Comparison of ENCODE assay signal across 8 mouse cellular contexts in genomic region chr1:46852216-46852599, GRCm38 (mm10). TPM values are rescaled to one million over a fixed set of nuclear protein-coding genes. Genes with fewer than 3 reads are reported as not detected.
DNase-seq lines count a peak whose midpoint lies in the region; ATAC-seq and TF ChIP-seq lines count a peak whose summit lies in the region.

No protein-coding gene starts in this region.

- H3K9me3 ChIP-seq in heart, embryonic 13.5 days = no peaks in the 10 kb centered on the region
- H3K9me3 ChIP-seq in ES-E14 (ENCODE audit: control insufficient read depth, insufficient read depth, low read depth, low read length) = no peaks in the 10 kb centered on the region
- no peaks in the 10 kb centered on the region for H3K9me3 ChIP-seq in heart, embryonic 16.5 days (replicated peaks; ENCODE audit: control insufficient read depth, low read length)
- no peaks in the 10 kb centered on the region for H3K9me3 ChIP-seq in liver, postnatal 0 days (ENCODE audit: low read length)

- no peak for ATAC-seq in heart, embryonic 13.5 days (ENCODE audit: extremely low read depth, insufficient number of reproducible peaks, low FRiP score, low TSS enrichment)
- no peak for ATAC-seq in heart, embryonic 16.5 days (replicated peaks; ENCODE audit: extremely low read depth, insufficient read depth, low FRiP score)
- ATAC-seq in liver, postnatal 0 days = no peak

- no peak for DNase-seq in heart, adult 9 months (ENCODE audit: low spot score in 2 of 2)
- DNase-seq in ES-E14 (ENCODE audit: low read depth, low spot score) = no peak
- DNase-seq in liver, postnatal 0 days = no peak
- no peak for DNase-seq in testis, postnatal 10 days (ENCODE audit: low spot score)
- DNase-seq in cerebellum, adult 18-20 months = no peak
- DNase-seq in layer of hippocampus, postnatal 36 days = no peak

- H3K9ac ChIP-seq in heart, embryonic 13.5 days = peak overlapping the region; percentile 100
- peak overlapping the region; percentile 97 for H3K9ac ChIP-seq in ES-E14 (ENCODE audit: insufficient read depth, low read depth, low read length, poor library complexity, severe bottlenecking)
- peak overlapping the region; percentile 97 for H3K9ac ChIP-seq in heart, embryonic 16.5 days (ENCODE audit: low read length)
- H3K9ac ChIP-seq in liver, postnatal 0 days (replicated peaks) = peak overlapping the region; percentile 96

- TF ChIP-seq CTCF in liver, postnatal 0 days (IDR thresholded peaks at IDR 0.05; ENCODE audit: low read depth) = no peak

- peak overlapping the region; percentile 80 for H3K4me2 ChIP-seq in heart, embryonic 13.5 days
- peak overlapping the region; percentile 77 for H3K4me2 ChIP-seq in heart, embryonic 16.5 days (ENCODE audit: low read depth, low read length)
- peak overlapping the region; percentile 91 for H3K4me2 ChIP-seq in liver, postnatal 0 days (ENCODE audit: low read depth, low read length)

- H3K27ac ChIP-seq in heart, embryonic 13.5 days (replicated peaks) = peak overlapping the region; percentile 99
- peak overlapping the region; percentile 94; the same call in 1 of the 2 replicates for H3K27ac ChIP-seq in ES-E14 (ENCODE audit: insufficient read depth, low read depth, low read length, poor library complexity, severe bottlenecking)
- peak overlapping the region; percentile 99 for H3K27ac ChIP-seq in heart, embryonic 16.5 days (ENCODE audit: low read length)
- peak overlapping the region; percentile 99 for H3K27ac ChIP-seq in liver, postnatal 0 days (ENCODE audit: low read depth)

- H3K36me3 ChIP-seq in heart, embryonic 13.5 days = no peaks in the 10 kb centered on the region
- no peaks in the 10 kb centered on the region for H3K36me3 ChIP-seq in ES-E14 (ENCODE audit: control insufficient read depth, insufficient read depth, low read length, poor library complexity, severe bottlenecking)
- no peaks in the 10 kb centered on the region for H3K36me3 ChIP-seq in heart, embryonic 16.5 days (ENCODE audit: control insufficient read depth, insufficient read depth)
- no peaks in the 10 kb centered on the region for H3K36me3 ChIP-seq in liver, postnatal 0 days (replicated peaks; ENCODE audit: insufficient read depth, low read length)

- peaks cover 27% of the 10 kb centered on the region for H3K4me1 ChIP-seq in heart, embryonic 13.5 days
- peaks cover 0 to 2% of the 10 kb centered on the region in 2 experiments; a peak in 1 of 4 replicates for H3K4me1 ChIP-seq in ES-E14 (ENCODE audit: control insufficient read depth in 2 of 2, insufficient read depth in 2 of 2, low read length in 2 of 2, poor library complexity in 1 of 2)
- H3K4me1 ChIP-seq in heart, embryonic 16.5 days (ENCODE audit: control insufficient read depth, insufficient read depth, low read length) = peaks cover 14% of the 10 kb centered on the region
- H3K4me1 ChIP-seq in liver, postnatal 0 days (ENCODE audit: insufficient read depth) = peaks cover 6% of the 10 kb centered on the region

- WGBS in heart, embryonic 13.5 days = 1% methylated on average over 4 of the region's 4 CpGs
- under 1% methylated on average over 4 of the region's 4 CpGs for WGBS in heart, embryonic 16.5 days
- WGBS in liver, postnatal 0 days (ENCODE audit: insufficient replicate concordance) = 3% methylated on average over 4 of the region's 4 CpGs

- H3K27me3 ChIP-seq in heart, embryonic 13.5 days (replicated peaks) = no peaks in the 10 kb centered on the region
- no peaks in the 10 kb centered on the region for H3K27me3 ChIP-seq in heart, embryonic 16.5 days (ENCODE audit: control insufficient read depth, insufficient read depth, low read length)
- no peaks in the 10 kb centered on the region for H3K27me3 ChIP-seq in liver, postnatal 0 days (ENCODE audit: insufficient read depth, low read length)

- in situ Hi-C loops in ES-E14 (cut with MboI; ENCODE audit: low sequenced_read_pairs in 2 of 2, unreplicated experiment in 2 of 2) = no loop called here

- H3K4me3 ChIP-seq in heart, embryonic 13.5 days = peak overlapping the region; percentile 97
- H3K4me3 ChIP-seq in ES-E14 (ENCODE audit: insufficient read depth in 1 of 2, low read depth in 1 of 2, low read length in 2 of 2, poor library complexity in 1 of 2, severe bottlenecking in 1 of 2) = peak overlapping the region; percentile 45 to 84
- H3K4me3 ChIP-seq in heart, embryonic 16.5 days (ENCODE audit: low read length) = peak overlapping the region; percentile 90
- peak overlapping the region; percentile 93 for H3K4me3 ChIP-seq in liver, postnatal 0 days (ENCODE audit: low read depth, low read length)

- TF ChIP-seq EP300 in liver, postnatal 0 days (IDR thresholded peaks at IDR 0.05; ENCODE audit: low read depth) = no peak

TF ChIP-seq in ES-E14, 5 proteins besides CTCF, POLR2A, EP300 and RAD21:
- TF ChIP-seq MAFK (IDR thresholded peaks at IDR 0.05; ENCODE audit: insufficient read depth, low read depth, low read length) (no peak), ZC3H11A (IDR thresholded peaks at IDR 0.05; ENCODE audit: borderline replicate concordance, low read depth, low read length) (no peak), ZNF384 (IDR thresholded peaks at IDR 0.05; ENCODE audit: low read depth, low read length) (no peak), CHD2 (IDR thresholded peaks at IDR 0.05; ENCODE audit: low read depth, low read length) (no peak), HCFC1 (IDR thresholded peaks at IDR 0.05; ENCODE audit: borderline replicate concordance, insufficient read depth, low read length) (no peak)

RNA-seq across cellular contexts. Expression of gene Slc39a10, which starts 40.4 kb away (rescaled TPM):
- polyA plus RNA-seq in heart, embryonic 13.5 days (2015; fragmentation: Nextera tagmentation; extraction: Ambion mirVana) = 24.6 and 25.8 TPM in 2 replicates
- total RNA-seq in ES-E14 (2012; rRNA removed) = 71.5 and 114 TPM in 2 replicates
- polyA plus RNA-seq in heart, embryonic 16.5 days (2015; fragmentation: Nextera tagmentation; extraction: Ambion mirVana) = 17.0 and 18.5 TPM in 2 replicates
- 1.4 and 2.4 TPM in 2 replicates for polyA plus RNA-seq in liver, postnatal 0 days (2015; fragmentation: Nextera tagmentation; extraction: Ambion mirVana)
- 100 to 1,000 TPM in 1 of 2 experiments, 10 to 100 TPM in 1; 98.9 to 109 TPM for total RNA-seq in layer of hippocampus, postnatal 36 days (2021)
